Mouse (Mus musculus): ENCODE data around the gene Tssk3. TPM values are rescaled to one million over a fixed set of nuclear protein-coding genes. Genes with fewer than 3 reads are reported as not detected.

Tssk3 gene
- polyA plus RNA-seq (2012; rRNA removed): not detected in 2 replicates

GRCm38 (mm10) chr4:129490972-129491880 is at the start of gene Tssk3, which contains the start of gene Fam229a:
Tssk3 (minus strand) TSS chr4:129491022.
Fam229a (plus strand) TSS chr4:129491190.

GRCm38 (mm10) chr4:129513086-129513767 is 22.4 kb upstream of the Tssk3 start, which contains the start of gene Marcksl1:
Marcksl1 (plus strand) TSS chr4:129513581.

GRCm38 (mm10) chr4:129461183-129461960 is 29.4 kb downstream of the Tssk3 start, which contains the start of gene Bsdc1:
Bsdc1 (plus strand) TSS chr4:129461581.

DNA sequence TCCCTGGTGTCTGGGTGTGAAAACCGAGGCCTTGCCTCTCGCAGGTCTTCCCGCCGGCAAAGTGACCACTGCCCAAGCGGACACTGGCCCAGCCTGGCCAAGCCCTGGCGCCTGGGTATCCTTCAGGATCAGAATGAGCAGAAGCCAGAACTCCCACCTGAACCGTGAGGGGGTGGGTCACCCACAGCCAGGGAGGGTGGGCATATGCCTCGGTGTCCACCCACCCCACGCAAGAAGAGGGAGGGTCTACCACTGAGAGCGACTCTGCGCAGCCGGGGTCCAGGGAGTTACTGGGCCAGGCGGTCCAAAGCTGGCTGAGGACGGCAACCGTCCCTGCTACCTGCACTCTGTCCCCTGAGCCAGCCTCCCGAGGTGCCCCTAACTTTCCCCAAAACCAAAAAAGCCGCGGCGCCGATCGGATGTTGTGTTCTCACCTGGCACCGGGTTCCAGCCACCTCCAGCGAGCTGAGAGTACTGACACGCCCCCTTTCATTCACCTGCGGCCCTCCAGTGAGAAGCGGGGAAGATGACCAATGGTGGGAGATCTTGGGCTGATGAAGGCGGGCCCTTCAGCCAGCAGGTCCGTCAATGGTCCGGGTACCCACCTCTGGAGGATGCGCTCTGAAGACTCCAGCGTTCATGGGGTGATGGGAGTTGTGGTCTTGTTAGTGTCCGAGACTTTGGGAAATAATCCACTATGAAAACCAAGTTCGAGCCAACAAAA is 50.3 kb downstream of the Tssk3 start, which contains the start of gene Zbtb8b:
Gene Zbtb8b, minus strand, starts transcription at position 514 of the 724 bp plus-strand sequence.

Other genes with a start within 250 kb of the Tssk3 start
- gene C77080, start 229.6 kb downstream of the Tssk3 start, polyA plus RNA-seq (2012; rRNA removed): 63.7 and 65.0 TPM in 2 replicates
- 0.58 and 0.95 TPM in 2 replicates for gene Sync, start 203.4 kb downstream of the Tssk3 start, polyA plus RNA-seq (2012; rRNA removed)
- 3.3 and 4.2 TPM in 2 replicates for gene Rbbp4, start 155.7 kb downstream of the Tssk3 start, polyA plus RNA-seq (2012; rRNA removed)
- 2.1 and 2.6 TPM in 2 replicates for gene Zbtb8os, start 155.3 kb downstream of the Tssk3 start, polyA plus RNA-seq (2012; rRNA removed)
- gene Zbtb8a, start 112.9 kb downstream of the Tssk3 start, polyA plus RNA-seq (2012; rRNA removed): 2.6 and 2.9 TPM in 2 replicates
- gene Zbtb8b, start 50.2 kb downstream of the Tssk3 start, polyA plus RNA-seq (2012; rRNA removed): 0.05 TPM in 1 of 2 replicates, not detected in the other
- 6.9 and 8.1 TPM in 2 replicates for gene Bsdc1, start 29.4 kb downstream of the Tssk3 start, polyA plus RNA-seq (2012; rRNA removed)
- gene Fam229a, start 168 bp upstream of the Tssk3 start, polyA plus RNA-seq (2012; rRNA removed): 0.57 TPM in 1 of 2 replicates, not detected in the other
- 9.9 and 12.4 TPM in 2 replicates for gene Marcksl1, start 22.6 kb upstream of the Tssk3 start, polyA plus RNA-seq (2012; rRNA removed)
- gene Hdac1, start 51.7 kb upstream of the Tssk3 start, polyA plus RNA-seq (2012; rRNA removed): 8.9 and 12.8 TPM in 2 replicates
- gene Lck, start 82.6 kb upstream of the Tssk3 start, polyA plus RNA-seq (2012; rRNA removed): 0.25 and 0.30 TPM in 2 replicates
- gene Fam167b, start 87.5 kb upstream of the Tssk3 start, polyA plus RNA-seq (2012; rRNA removed): 3.0 and 4.0 TPM in 2 replicates
- gene Eif3i, start 109.6 kb upstream of the Tssk3 start, polyA plus RNA-seq (2012; rRNA removed): 114 and 116 TPM in 2 replicates
- 57.2 and 65.6 TPM in 2 replicates for gene Tmem234, start 109.6 kb upstream of the Tssk3 start, polyA plus RNA-seq (2012; rRNA removed)
- gene Dcdc2b, start 123.2 kb upstream of the Tssk3 start, polyA plus RNA-seq (2012; rRNA removed): 1.3 and 2.6 TPM in 2 replicates
- 16.0 and 17.3 TPM in 2 replicates for gene Iqcc, start 128.1 kb upstream of the Tssk3 start, polyA plus RNA-seq (2012; rRNA removed)
- 6.4 and 8.3 TPM in 2 replicates for gene Ccdc28b, start 132.9 kb upstream of the Tssk3 start, polyA plus RNA-seq (2012; rRNA removed)
- 9.5 and 10.4 TPM in 2 replicates for gene Txlna, start 150.0 kb upstream of the Tssk3 start, polyA plus RNA-seq (2012; rRNA removed)
- 5.7 and 8.6 TPM in 2 replicates for gene Kpna6, start 181.7 kb upstream of the Tssk3 start, polyA plus RNA-seq (2012; rRNA removed)
- gene Tmem39b, start 205.8 kb upstream of the Tssk3 start, polyA plus RNA-seq (2012; rRNA removed): 11.4 and 12.0 TPM in 2 replicates

Data from stomach, adult 2 months (tissue).